Mouse (Mus musculus) embryonic facial prominence, embryonic 12.5 days (tissue): Measurements from ENCODE around the gene Igf2bp3. TPM values are rescaled to one million over a fixed set of nuclear protein-coding genes. Genes with fewer than 3 reads are reported as not detected.

Source experiments
- ATAC-seq: fragments of 200-750 bp; cut with Nextera tagmentation; 2 replicates; pipeline ENCODE4 v1.8.0; 2017; ENCODE audit not compliant: insufficient number of reproducible peaks, insufficient read depth, low FRiP score, low TSS enrichment
- H3K27ac ChIP-seq: fragments of 300-500 bp; sonication (generic); 2 replicates; pipeline ENCODE4 v1.5.1; 2016; ENCODE audit warnings: mild to moderate bottlenecking
- H3K27me3 ChIP-seq: fragments of 300-500 bp; sonication (generic); 2 replicates; pipeline ENCODE4 v1.6.1; 2016; ENCODE audit warnings: mild to moderate bottlenecking, moderate library complexity
- H3K36me3 ChIP-seq: fragments of 300-500 bp; sonication (generic); 2 replicates; pipeline ENCODE4 v1.6.1; 2016; ENCODE audit warnings: mild to moderate bottlenecking
- H3K4me1 ChIP-seq: fragments of 300-500 bp; sonication (generic); 2 replicates; pipeline ENCODE4 v1.6.1; 2016
- H3K4me2 ChIP-seq: fragments of 300-500 bp; sonication (generic); replicated peaks from 2 replicates; pipeline ENCODE4 v1.6.1; 2016; ENCODE audit warnings: mild to moderate bottlenecking, moderate library complexity
- H3K4me3 ChIP-seq: fragments of 300-500 bp; sonication (generic); 2 replicates; pipeline ENCODE4 v1.5.1; 2016; ENCODE audit warnings: mild to moderate bottlenecking
- H3K9ac ChIP-seq: fragments of 300-500 bp; sonication (generic); 2 replicates; pipeline ENCODE4 v1.6.1; 2016; ENCODE audit warnings: mild to moderate bottlenecking, moderate library complexity
- H3K9me3 ChIP-seq: fragments of 300-500 bp; sonication (generic); 2 replicates; pipeline ENCODE4 v1.6.1; 2016; ENCODE audit warnings: mild to moderate bottlenecking, moderate library complexity
- WGBS: fragments of 180-500 bp; shearing (Covaris S2); methylation state at CpG from one replicate; pipeline ENCODE4 v1.1.7; 2016; 5-methylcytosine and 5-hydroxymethylcytosine counted together
- polyA plus RNA-seq: library from polyadenylated mRNA; unstranded; fragments of >200 nt; fragmentation: Nextera tagmentation; extraction: Ambion mirVana; gene quantifications from 2 replicates; pipeline ENCODE4 v1.2.1, GENCODE M21; 2016

The Igf2bp3 gene
- polyA plus RNA-seq, 1 experiment from 2014 or later = 109 TPM

- peaks cover 7% of the 10 kb centered on the region; the same call in 1 of the 2 replicates for H3K36me3 ChIP-seq
- no peaks in the 10 kb centered on the region for H3K9me3 ChIP-seq
- no peaks in the 10 kb centered on the region for H3K27me3 ChIP-seq
- H3K27ac ChIP-seq = no peak overlapping the region
- peaks cover 3% of the 10 kb centered on the region; the same call in 1 of the 2 replicates for H3K4me1 ChIP-seq
- no peak overlapping the region for H3K9ac ChIP-seq
- no peak overlapping the region for H3K4me2 ChIP-seq
- no peak for ATAC-seq
- H3K4me3 ChIP-seq = no peak overlapping the region
- WGBS = 75% methylated on average over 4 of the region's 4 CpGs
These were observed 47.4 kb downstream of the Igf2bp3 start for GRCm38 (mm10) chr6:49167406-49167805.

GRCm38 (mm10) chr6:49166318-49166717 is 48.4 kb downstream of the Igf2bp3 start:
- Histone ChIP-seq H3K27me3 (no peaks in the 10 kb centered on the region), H3K9me3 (no peaks in the 10 kb centered on the region), H3K4me3 (no peak overlapping the region), H3K4me1 (peaks cover 3% of the 10 kb centered on the region; the same call in 1 of the 2 replicates), H3K27ac (no peak overlapping the region), H3K36me3 (peaks cover 7% of the 10 kb centered on the region; the same call in 1 of the 2 replicates), H3K4me2 (no peak overlapping the region), H3K9ac (no peak overlapping the region)
- 79% methylated on average over 8 of the region's 8 CpGs for WGBS
- no peak for ATAC-seq

- Histone ChIP-seq H3K4me1 (peaks cover 3% of the 10 kb centered on the region; the same call in 1 of the 2 replicates), H3K4me3 (no peak overlapping the region), H3K9me3 (no peaks in the 10 kb centered on the region), H3K27me3 (no peaks in the 10 kb centered on the region), H3K9ac (no peak overlapping the region), H3K4me2 (no peak overlapping the region), H3K36me3 (peaks cover 7% of the 10 kb centered on the region; the same call in 1 of the 2 replicates), H3K27ac (no peak overlapping the region)
- no peak for ATAC-seq
- WGBS = 92% methylated on average over 6 of the region's 6 CpGs
These were observed 48.9 kb downstream of the Igf2bp3 start for GRCm38 (mm10) chr6:49165855-49166254.

GRCm38 (mm10) chr6:49165101-49165500 is 49.7 kb downstream of the Igf2bp3 start:
- peaks cover 7% of the 10 kb centered on the region; the same call in 1 of the 2 replicates for H3K36me3 ChIP-seq
- H3K27ac ChIP-seq = no peak overlapping the region
- H3K4me1 ChIP-seq = peaks cover 3% of the 10 kb centered on the region; the same call in 1 of the 2 replicates
- 52% methylated on average over 6 of the region's 6 CpGs for WGBS
- H3K27me3 ChIP-seq = no peaks in the 10 kb centered on the region
- H3K9ac ChIP-seq = no peak overlapping the region
- ATAC-seq = no peak
- H3K4me3 ChIP-seq = no peak overlapping the region
- H3K4me2 ChIP-seq = no peak overlapping the region
- no peaks in the 10 kb centered on the region for H3K9me3 ChIP-seq

GRCm38 (mm10) chr6:49164701-49165100 is 50.1 kb downstream of the Igf2bp3 start:
- Histone ChIP-seq H3K4me2 (no peak overlapping the region), H3K36me3 (peaks cover 7% of the 10 kb centered on the region; the same call in 1 of the 2 replicates), H3K27ac (no peak overlapping the region), H3K27me3 (no peaks in the 10 kb centered on the region), H3K9me3 (no peaks in the 10 kb centered on the region), H3K4me1 (peaks cover 3% of the 10 kb centered on the region; the same call in 1 of the 2 replicates), H3K9ac (no peak overlapping the region), H3K4me3 (no peak overlapping the region)
- no peak for ATAC-seq
- WGBS = 80% methylated on average over 11 of the region's 11 CpGs

GRCm38 (mm10) chr6:49159971-49160370 is 54.8 kb downstream of the Igf2bp3 start:
- Histone ChIP-seq H3K36me3 (no peaks in the 10 kb centered on the region), H3K4me2 (no peak overlapping the region), H3K9me3 (no peaks in the 10 kb centered on the region), H3K9ac (no peak overlapping the region), H3K27ac (no peak overlapping the region), H3K4me1 (peaks cover 3% of the 10 kb centered on the region; the same call in 1 of the 2 replicates), H3K4me3 (no peak overlapping the region), H3K27me3 (no peaks in the 10 kb centered on the region)
- ATAC-seq = no peak
- 74% methylated on average over 2 of the region's 2 CpGs for WGBS

- 74% methylated on average over 3 of the region's 3 CpGs for WGBS
- Histone ChIP-seq H3K27me3 (no peaks in the 10 kb centered on the region), H3K4me2 (no peak overlapping the region), H3K9me3 (no peaks in the 10 kb centered on the region), H3K9ac (no peak overlapping the region), H3K27ac (no peak overlapping the region), H3K4me1 (no peaks in the 10 kb centered on the region), H3K36me3 (no peaks in the 10 kb centered on the region), H3K4me3 (no peak overlapping the region)
- ATAC-seq = no peak
These were observed 58.0 kb downstream of the Igf2bp3 start for GRCm38 (mm10) chr6:49156826-49157175.

- Histone ChIP-seq H3K4me1 (no peaks in the 10 kb centered on the region), H3K4me3 (no peak overlapping the region), H3K9me3 (no peaks in the 10 kb centered on the region), H3K9ac (no peak overlapping the region), H3K27ac (no peak overlapping the region), H3K36me3 (no peaks in the 10 kb centered on the region), H3K4me2 (no peak overlapping the region), H3K27me3 (no peaks in the 10 kb centered on the region)
- ATAC-seq = no peak
- 91% methylated on average over 5 of the region's 5 CpGs for WGBS
These were observed 58.5 kb downstream of the Igf2bp3 start for GRCm38 (mm10) chr6:49156170-49156825.

- Histone ChIP-seq H3K4me1 (no peaks in the 10 kb centered on the region), H3K4me2 (no peak overlapping the region), H3K9ac (no peak overlapping the region), H3K27me3 (no peaks in the 10 kb centered on the region), H3K9me3 (no peaks in the 10 kb centered on the region), H3K4me3 (no peak overlapping the region), H3K27ac (0 out of 2 replicates have a peak overlapping the region, but pooled peaks have one; percentile 1), H3K36me3 (no peaks in the 10 kb centered on the region)
- ATAC-seq = no peak
- 75% methylated on average over 4 of the region's 4 CpGs for WGBS
These were observed 63.3 kb downstream of the Igf2bp3 start for GRCm38 (mm10) chr6:49151465-49151864.

- Histone ChIP-seq H3K9ac (no peak overlapping the region), H3K4me2 (no peak overlapping the region), H3K9me3 (no peaks in the 10 kb centered on the region), H3K36me3 (no peaks in the 10 kb centered on the region), H3K4me1 (no peaks in the 10 kb centered on the region), H3K27me3 (no peaks in the 10 kb centered on the region), H3K27ac (no peak overlapping the region), H3K4me3 (no peak overlapping the region)
- ATAC-seq = no peak
- WGBS = 76% methylated on average over 9 of the region's 9 CpGs
These were observed 64.2 kb downstream of the Igf2bp3 start for GRCm38 (mm10) chr6:49150349-49151229.

- Histone ChIP-seq H3K4me2 (no peak overlapping the region), H3K9ac (no peak overlapping the region), H3K4me1 (peaks cover 7% of the 10 kb centered on the region; the same call in 1 of the 2 replicates), H3K27me3 (no peaks in the 10 kb centered on the region), H3K4me3 (no peak overlapping the region), H3K27ac (no peak overlapping the region), H3K36me3 (no peaks in the 10 kb centered on the region), H3K9me3 (no peaks in the 10 kb centered on the region)
- WGBS = 83% methylated on average over 5 of the region's 5 CpGs
- ATAC-seq = no peak
These were observed 65.4 kb downstream of the Igf2bp3 start for GRCm38 (mm10) chr6:49149202-49149930.
